Mouse (Mus musculus): ENCODE measurements around the gene Npcd. TPM values are rescaled to one million over a fixed set of nuclear protein-coding genes. Genes with fewer than 3 reads are reported as not detected.

Gene Npcd
- total RNA-seq, 2 experiments from 2014 or later = not detected

DNA sequence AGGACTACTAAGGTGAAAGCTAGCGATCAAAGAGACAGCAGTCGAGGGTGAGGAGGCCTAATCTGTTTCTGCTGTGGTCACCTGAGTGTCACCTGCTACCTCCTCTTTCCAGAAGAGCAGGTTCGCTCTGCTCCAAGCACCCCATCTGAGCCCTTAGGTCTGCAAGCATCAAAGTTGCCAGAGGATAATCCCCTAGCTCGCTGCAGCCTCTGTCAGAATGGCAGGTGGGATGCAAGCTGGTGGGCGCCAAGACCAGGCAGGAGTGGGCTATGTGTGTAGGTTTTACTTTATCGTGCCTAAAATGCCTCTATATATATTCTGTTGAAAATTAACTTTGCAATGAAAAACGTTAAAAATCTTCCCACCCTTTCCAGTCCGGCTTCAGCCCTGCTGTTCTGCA, 28.8 kb downstream of the Npcd start:
- ATAC-seq (replicated peaks; ENCODE audit: low FRiP score, poor library complexity, severe bottlenecking) = no peak

DNA sequence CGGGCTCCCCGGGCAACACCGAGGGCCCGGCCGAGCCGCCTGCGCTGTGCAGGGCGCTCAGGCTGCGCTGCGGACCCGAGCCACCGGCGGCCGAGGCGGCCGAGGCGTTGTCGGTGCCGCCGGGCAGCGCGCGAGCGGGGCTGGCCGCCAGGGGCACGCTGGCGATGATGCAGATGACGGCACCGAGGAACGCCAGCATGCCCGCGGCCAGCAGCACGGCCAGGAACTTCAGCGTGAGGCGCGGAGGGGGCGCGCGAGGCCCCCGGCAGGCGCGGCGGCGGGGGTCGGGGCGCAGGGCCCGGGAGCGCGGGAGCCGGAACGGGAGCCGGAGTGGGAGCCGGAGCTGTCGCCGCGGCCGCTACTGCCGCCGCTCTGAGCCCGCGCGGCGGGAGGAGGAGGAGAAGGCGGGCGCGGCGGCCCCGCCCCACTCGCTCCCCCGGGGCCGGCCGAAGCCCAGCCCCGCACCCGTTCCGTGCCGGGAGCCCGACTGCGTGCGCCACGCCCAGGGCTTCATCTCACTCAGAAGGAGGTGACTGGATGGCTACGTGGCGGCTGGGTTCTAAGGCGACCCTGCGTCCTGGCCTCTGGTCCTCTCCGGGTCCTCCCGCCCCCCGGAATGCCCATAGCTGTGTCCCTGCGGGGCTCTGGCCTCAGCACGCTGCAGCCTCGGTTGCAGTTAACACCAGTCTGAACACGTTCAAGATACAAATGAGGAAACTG, 29.5 kb downstream of the Npcd start, which contains the start of gene Nptxr:
Nptxr (minus strand) TSS at position 415 of the 720 bp plus-strand sequence.
- no peak for ATAC-seq (replicated peaks; ENCODE audit: low FRiP score, poor library complexity, severe bottlenecking)

DNA sequence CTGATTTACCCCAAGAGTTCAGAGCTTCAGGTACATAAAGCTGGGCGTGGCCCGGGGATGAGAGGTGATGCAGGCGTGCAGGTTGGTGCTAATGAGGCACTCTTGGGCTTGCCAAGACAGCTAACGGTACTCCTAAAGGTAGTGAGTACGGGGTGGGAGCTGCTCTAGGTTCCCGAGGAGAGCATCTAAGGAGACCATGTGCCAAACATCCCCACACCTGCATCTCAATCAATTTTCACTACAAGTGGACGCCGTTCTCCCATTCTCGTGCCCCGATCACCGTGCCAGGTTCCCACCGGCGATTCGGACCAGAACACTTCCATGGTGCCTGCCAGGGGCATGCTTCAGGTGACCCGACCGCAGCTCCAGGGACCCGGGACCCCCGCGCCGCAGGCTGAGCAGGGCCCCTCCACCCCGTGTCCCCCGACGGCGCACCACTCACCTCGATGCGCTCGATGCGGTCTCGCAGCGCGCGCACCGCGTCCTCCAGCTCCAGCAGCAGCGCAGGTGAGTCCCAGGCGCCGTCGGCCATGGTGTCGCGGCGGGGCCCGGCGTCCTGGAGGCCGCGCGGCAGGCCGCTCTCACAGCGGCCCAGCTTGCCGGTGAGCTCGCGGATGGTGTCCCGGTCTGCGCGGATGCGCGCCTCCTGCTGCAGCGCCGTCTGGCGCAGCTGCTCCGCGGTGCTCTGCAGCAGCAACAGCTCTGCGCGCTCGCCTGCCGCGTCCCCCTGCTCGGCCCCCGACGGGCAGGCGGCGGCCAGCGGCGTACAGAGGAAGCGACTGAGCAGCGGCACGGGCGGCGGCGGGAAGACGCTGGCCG, 30.3 kb downstream of the Npcd start:
- ATAC-seq (replicated peaks; ENCODE audit: low FRiP score, poor library complexity, severe bottlenecking) = no peak

DNA sequence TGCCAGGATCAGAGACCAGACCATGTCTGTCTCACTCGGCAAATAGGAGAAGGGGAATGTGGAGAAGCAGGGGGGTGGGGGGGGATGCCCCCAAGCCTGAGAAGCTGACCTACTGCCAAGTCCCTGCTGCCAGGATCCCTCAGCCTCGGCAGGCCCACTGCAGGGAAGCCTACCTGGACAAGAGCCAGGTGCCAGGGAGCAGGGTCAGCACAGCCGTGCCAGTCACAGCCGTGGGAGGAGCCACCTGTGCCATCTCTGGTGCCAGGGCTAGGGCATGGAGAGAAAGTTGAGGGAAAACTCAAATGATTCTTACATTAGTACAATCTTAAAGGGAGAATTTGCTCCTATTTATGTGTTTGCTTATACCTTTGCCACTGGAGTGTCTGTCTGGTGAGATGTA, 31.7 kb downstream of the Npcd start:
- no peak for ATAC-seq (replicated peaks; ENCODE audit: low FRiP score, poor library complexity, severe bottlenecking)

DNA sequence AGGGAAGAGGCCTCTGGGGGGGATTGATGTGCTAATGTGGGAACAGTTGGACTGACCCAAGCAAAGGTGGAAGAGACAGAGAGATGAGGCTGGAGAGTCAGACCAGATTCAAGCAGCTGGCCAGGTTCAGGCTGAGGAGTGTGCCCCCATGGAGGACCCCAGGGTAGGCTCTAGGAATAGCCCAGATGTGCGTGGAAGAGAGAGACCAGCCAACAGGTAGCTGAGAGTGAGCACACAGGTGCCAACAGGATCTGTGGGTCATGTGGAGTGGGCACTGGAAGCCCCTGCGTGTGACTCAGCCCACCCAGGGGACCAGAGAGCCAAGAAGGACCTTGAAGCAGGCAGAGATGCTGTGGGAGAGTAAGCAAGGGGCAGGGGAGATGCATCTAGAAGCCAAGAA, 32.4 kb downstream of the Npcd start:
- ATAC-seq (replicated peaks; ENCODE audit: low FRiP score, poor library complexity, severe bottlenecking) = no peak

DNA sequence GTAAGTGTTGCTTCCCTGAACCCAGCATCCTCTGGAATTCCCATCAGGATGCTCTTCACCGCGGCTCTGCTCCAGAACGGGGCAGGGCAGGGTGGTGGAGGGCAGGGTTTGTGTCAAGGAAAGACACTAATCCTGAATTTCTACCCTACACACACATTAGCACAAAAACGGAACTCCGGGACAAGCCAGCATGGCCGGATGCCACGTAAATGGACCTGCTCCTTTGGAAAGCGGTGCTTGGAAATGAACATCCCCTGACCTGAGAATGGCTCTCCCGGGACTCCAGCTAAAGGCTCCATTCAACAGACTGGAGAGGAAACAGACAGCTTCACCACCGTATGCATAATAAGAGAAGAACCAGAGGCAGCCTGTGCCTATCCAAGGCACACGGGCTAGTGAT, 33.3 kb downstream of the Npcd start:
- ATAC-seq (replicated peaks; ENCODE audit: low FRiP score, poor library complexity, severe bottlenecking) = no peak

DNA sequence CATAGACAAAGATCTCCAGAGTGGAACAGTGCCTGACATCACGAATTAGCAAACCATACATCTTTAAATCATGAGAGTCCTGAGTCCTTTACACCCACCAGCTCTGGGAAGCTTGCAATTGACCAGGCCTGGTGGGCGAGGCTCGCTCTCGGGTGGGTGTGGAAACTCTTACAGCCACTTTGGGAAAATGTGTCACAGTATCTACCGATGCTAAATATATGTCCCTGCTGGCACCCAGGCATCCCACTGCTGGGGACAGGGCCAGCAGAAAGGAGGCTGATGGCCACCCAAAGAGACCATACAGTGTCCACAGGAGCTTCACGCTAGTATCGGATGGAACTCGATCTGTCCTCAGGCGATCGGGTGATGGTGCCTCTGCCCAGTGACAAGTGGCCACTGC, 35.4 kb downstream of the Npcd start:
- ATAC-seq (replicated peaks; ENCODE audit: low FRiP score, poor library complexity, severe bottlenecking) = no peak

DNA sequence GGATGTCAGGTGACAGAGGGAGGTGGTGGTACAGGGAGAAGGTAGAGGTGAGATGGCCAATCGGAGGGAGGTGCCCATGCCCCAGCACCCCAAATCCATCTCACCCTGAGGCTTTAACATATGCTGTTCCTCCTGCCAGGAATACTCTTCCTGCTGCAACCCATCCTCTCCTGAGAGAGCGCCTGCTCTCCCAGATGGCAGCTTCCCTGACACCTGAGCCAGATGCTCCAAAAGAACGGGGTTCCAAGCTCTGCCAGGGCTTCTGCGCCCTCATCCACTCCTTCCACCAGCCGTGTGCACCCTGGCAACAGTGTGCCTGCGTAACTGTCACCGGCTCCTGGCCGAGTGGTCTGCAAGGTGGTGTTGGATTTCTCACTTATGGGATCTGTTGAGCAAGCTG, 36.4 kb downstream of the Npcd start:
- no peak for ATAC-seq (replicated peaks; ENCODE audit: low FRiP score, poor library complexity, severe bottlenecking)

DNA sequence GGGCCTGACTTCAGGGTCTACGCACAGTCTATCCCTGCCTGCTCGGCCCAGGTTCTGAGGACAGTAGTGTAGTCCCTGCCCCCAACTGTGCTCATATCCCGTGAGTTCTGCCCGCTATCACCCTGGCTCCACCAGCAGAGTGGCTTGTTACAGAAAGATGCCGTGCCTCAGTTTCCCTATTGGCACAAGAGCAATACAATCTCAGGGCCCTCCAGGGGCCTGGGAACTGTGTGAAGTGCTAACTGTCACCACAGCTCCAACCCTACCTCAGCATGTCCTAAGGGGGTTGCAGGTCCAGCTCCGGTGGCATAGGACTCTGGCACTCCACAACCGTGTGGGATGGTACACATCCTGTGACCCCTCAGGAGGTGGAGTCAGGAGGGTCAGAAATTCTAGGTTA, 36.9 kb downstream of the Npcd start:
- ATAC-seq (replicated peaks; ENCODE audit: low FRiP score, poor library complexity, severe bottlenecking) = no peak

DNA sequence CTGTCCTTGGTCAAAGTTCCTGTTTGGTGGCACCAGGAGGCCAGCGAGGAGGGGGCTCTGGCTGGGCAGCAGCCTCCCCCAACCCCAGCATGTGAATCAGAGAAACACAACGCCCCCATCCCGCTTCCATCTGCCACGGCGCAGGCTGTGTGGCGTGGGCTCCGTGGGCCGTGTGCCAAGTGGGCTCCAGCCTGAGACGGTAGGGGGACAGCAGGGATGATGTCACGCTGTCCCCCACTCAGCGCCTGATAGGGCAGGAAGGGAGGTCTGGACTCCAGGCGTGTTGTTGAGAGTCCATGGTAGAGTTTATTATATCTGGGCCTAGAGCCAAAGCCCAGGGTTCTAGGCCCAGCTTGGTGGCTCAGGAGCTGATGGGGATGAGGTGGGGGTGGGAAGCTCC, 37.8 kb downstream of the Npcd start:
- ATAC-seq (replicated peaks; ENCODE audit: low FRiP score, poor library complexity, severe bottlenecking) = no peak

DNA sequence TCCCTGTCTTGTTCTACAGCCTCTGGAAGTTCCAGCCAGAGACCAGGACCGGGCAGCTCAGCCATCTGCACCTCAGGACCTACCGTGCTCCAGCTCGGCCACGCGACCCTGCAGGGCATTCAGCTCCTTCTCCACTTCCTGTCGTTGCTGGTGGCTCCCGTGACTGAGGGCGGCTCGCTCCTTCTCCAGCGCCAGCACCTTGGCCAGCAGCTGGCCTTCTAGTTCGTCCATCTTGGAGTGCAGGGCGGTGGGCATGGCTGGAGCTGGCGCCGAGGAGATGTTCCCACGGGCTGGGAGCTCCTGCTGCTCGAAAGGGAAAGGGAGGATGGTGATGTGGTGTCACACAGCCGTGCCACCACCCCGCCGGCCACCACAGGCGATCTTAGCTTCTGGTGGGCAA, 39.9 kb downstream of the Npcd start:
- no peak for ATAC-seq (replicated peaks; ENCODE audit: low FRiP score, poor library complexity, severe bottlenecking)

DNA sequence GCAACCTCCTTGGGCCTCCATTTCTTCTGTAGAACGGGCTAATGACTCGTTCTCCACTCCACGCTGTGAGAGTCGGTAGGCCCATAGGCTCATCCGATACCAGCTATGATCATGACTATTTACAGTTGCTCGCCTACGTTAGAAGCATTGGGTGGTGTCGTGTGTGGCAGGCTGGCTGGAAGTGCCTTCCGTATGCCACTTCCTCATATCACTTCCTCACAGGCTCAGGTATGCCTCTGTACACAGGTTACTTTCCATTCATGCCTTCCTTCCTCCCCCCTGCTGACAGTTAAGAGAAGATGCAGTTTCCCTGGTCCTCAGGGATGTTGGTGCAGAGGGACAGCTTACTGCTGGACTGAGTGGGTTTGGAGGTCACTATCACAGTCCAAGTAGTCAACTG, 41.0 kb downstream of the Npcd start:
- ATAC-seq (replicated peaks; ENCODE audit: low FRiP score, poor library complexity, severe bottlenecking) = no peak

DNA sequence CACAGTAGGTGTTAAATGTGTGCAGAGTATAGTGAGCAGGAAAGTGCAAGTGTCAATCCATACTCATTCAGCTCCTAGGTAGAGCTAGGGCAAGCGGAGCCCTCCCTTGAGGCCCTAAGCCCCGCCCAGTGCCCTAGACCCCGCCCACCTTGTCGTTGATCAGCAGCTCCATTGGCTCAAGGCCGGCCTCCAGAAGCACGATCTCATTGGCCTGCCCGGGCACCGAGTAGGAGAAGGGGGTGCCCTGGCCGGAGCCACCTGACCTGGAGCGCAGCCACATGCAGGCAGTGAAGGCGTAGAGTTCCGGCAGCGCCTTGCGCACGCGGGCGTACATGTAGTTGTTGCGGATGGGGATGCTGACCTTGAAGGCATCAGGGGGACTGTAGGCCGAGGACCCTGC, 41.6 kb downstream of the Npcd start:
- no peak for ATAC-seq (replicated peaks; ENCODE audit: low FRiP score, poor library complexity, severe bottlenecking)

DNA sequence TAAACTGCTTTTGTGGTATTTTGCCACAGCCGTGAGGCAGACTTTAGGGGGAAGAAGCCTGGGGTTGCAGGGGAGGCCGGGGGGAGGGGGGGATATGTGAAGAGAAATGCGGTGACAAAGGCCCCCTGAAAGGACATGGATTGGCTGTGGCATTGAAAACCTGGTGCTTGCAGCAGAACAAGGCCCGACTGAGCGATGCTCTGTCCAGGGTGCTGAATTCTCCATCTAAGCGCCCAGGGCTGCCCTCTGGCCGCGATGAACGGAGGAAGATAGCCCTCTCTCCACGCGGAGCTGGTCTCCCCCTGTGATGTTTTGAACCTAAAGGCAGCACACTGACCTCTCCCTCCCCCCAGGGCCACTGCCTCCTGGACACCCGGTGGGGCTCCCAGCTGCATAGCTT, 42.5 kb downstream of the Npcd start:
- ATAC-seq (replicated peaks; ENCODE audit: low FRiP score, poor library complexity, severe bottlenecking) = no peak

DNA sequence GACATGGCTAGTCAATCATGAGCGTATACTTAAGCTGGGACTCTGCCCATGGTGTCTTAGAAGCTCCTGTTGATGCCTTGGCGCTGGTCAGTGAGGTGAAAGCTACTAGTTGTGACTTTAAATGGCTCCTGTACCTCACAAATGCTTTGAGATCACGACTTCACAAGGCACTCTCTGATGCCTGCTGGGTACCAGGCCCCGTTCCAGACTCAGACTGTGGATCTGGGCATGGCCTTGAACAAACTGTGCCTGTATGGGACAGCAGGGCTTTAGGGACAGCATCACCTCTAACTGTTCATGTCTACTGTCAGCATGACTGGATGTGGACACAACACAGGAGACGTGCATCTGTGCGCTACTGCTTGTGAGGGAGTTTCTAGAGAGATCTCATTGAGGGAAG, 43.1 kb downstream of the Npcd start:
- no peak for ATAC-seq (replicated peaks; ENCODE audit: low FRiP score, poor library complexity, severe bottlenecking)

DNA sequence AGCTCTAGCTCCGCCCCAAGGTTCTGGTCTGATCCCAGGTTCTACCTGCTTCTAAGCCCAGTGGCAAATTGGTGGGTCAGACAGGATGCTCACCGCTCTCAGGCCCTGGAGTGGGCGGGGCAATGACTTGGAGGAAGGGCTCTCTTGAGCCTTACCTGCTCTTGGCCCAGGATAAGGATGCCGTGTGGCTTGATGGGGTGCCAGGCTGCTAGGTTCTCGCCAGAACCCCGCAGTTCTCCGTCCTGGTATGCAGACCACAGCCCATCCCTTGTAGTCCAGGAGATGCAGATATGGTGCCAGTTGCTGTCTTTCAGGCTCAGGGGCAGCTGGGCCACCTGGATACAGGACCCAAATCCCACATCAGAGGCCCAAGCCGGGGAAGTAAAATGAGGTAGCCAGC, 43.9 kb downstream of the Npcd start:
- ATAC-seq (replicated peaks; ENCODE audit: low FRiP score, poor library complexity, severe bottlenecking) = no peak

DNA sequence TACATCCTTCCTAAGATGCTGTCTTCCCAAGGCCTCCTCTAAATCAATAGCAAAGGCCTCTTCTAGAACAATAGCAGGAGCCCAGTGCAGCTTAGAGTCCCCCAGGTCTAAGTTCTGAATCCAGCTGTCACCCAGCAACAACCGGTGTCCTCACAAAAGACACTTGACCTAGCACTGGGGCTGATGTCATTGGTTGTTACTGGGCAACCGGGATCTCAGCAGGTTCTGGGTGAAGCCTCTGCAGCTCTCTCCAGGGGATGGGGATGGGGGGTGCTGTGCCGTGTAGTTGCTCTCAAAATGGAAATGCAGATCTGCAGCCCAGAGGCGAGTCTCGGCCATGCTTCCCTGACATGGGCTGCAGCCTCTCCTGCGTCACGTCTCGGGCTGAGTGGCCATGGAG, 46.2 kb downstream of the Npcd start:
- ATAC-seq (replicated peaks; ENCODE audit: low FRiP score, poor library complexity, severe bottlenecking) = no peak

DNA sequence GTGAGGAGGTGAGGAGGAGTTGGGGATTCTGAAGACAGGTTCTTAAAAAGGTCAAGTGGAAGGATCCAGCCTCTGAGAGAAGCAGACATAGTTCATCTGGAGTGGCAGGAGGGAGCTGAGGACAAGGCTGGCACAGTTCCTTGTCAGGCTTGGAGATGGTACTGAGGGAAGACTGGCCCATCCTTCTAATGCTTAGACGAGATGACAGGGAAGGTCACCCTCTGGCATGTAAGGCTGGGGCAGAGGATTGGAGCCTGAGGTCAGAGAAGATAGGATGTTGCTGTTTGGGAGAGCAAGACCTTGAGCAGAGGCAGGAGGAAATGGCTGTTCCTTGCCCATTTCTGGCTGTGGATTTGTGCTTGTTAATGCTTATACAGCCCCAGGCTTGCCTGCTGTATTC, 49.0 kb downstream of the Npcd start:
- ATAC-seq (replicated peaks; ENCODE audit: low FRiP score, poor library complexity, severe bottlenecking) = no peak

DNA sequence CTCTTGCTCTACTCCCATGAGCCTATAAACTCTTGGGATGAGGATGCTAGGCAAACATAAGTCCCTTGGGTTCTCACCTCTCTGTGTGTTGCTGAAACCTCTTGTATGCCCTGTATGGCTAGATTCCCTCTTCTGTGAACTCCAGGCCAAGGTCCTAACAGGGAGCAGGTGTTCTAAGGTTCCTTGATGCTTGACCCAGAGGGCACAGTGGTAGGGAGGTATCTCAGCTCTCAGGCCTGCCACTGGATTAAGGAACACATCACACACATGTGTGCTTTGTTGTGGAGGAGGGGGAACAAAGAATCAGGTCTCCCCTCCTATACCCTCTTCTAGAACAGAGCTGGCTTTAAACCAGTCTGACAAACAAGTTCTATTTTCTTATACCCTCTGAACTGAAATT, 56.3 kb downstream of the Npcd start, which contains the start of gene Dnal4:
Dnal4 (minus strand) TSS at position 101 of the 400 bp plus-strand sequence.
- no peak for ATAC-seq (replicated peaks; ENCODE audit: low FRiP score, poor library complexity, severe bottlenecking)

DNA sequence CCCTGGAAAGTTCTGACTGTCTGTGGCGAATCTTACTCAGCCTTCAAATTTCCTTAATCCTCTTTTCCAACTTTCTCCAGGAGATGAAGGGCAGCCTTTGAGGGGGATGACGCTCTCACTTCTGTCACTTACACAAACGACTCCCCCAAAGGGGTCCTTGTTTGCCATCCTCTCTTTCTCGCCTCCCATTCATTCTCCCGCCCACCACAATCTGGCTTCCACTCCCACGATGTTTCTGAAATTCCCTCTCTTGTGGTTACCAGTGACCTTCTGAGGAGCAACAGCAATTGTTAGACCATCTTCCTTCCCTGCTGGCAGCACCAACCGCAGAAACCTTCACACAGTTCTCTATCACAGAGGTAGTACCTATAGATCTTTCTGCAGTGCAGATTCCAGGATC, 58.4 kb downstream of the Npcd start:
- ATAC-seq (replicated peaks; ENCODE audit: low FRiP score, poor library complexity, severe bottlenecking) = no peak

All from erythroid progenitor cell, adult 5-6 weeks (primary cell).